Mouse (Mus musculus): ENCODE data around the gene Prap1.
"Not testable (repeated sequence)": the region's sequence is repeated elsewhere in the genome, so short reads cannot be mapped to it uniquely, and the experiment has no call there.

GRCm38 (mm10) chr7:140134033-140134432 is 40.8 kb downstream of the Prap1 start:
- TF ChIP-seq GATA1 (IDR thresholded peaks at IDR 0.05; ENCODE audit: borderline replicate concordance, low read length); FLI1 (IDR thresholded peaks at IDR 0.05; ENCODE audit: low read length): not testable (repeated sequence)
